Mouse (Mus musculus) lung, postnatal 0 days (tissue): Measurements from ENCODE around the gene Ifrd2.

Experiments
- CTCF ChIP-seq: IDR thresholded peaks from 2 replicates; pipeline ENCODE4 v1.5.1; 2016; ENCODE audit warnings: antibody characterized with exemption, mild to moderate bottlenecking
- EP300 ChIP-seq: IDR thresholded peaks from 2 replicates; pipeline ENCODE4 v1.6.1; 2016; ENCODE audit warnings: antibody characterized with exemption, mild to moderate bottlenecking, control low read depth

DNA sequence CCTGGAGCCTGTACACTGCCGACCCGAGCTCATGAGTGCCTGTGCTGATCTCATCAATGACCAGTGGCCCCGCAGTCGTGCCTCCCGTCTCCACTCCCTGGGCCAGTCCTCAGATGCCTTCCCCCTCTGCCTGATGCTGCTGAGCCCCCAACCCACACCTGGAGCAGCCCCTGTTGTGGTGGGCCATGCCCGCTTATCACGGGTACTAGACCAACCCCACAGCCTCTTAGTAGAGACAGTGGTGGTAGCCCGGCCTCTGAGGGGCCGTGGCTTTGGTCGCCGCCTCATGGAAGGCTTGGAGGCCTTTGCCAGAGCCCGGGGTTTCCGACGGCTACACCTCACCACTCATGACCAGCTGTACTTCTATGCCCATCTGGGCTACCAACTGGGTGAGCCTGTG is 4.3 kb upstream of the Ifrd2 start:
- no peak for TF ChIP-seq CTCF
- TF ChIP-seq EP300 = no peak
